Mouse (Mus musculus) limb, embryonic 10.5 days (tissue): ENCODE data around the gene Sntb2. TPM values are rescaled to one million over a fixed set of nuclear protein-coding genes. Genes with fewer than 3 reads are reported as not detected.
"Not testable (repeated sequence)": the region's sequence is repeated elsewhere in the genome, so short reads cannot be mapped to it uniquely, and the experiment has no call there.

Source experiments
- DNase-seq: peaks from one replicate; pipeline ENCODE4 v3.0.0-alpha.2; 2017; ENCODE audit warnings: low spot score
- H3K27ac ChIP-seq: fragments of 300-500 bp; sonication (generic); 2 replicates; pipeline ENCODE4 v1.5.1; 2016; ENCODE audit warnings: mild to moderate bottlenecking
- H3K27me3 ChIP-seq: fragments of 300-500 bp; sonication (generic); 2 replicates; pipeline ENCODE4 v1.6.1; 2016; ENCODE audit warnings: low read depth, mild to moderate bottlenecking; ENCODE audit not compliant: poor library complexity, severe bottlenecking
- H3K36me3 ChIP-seq: fragments of 300-500 bp; sonication (generic); 2 replicates; pipeline ENCODE4 v1.6.1; 2016; ENCODE audit warnings: mild to moderate bottlenecking, moderate library complexity
- H3K4me1 ChIP-seq: fragments of 300-500 bp; sonication (generic); 2 replicates; pipeline ENCODE4 v1.6.1; 2016
- H3K4me3 ChIP-seq: fragments of 300-500 bp; sonication (generic); 2 replicates; pipeline ENCODE4 v1.5.1; 2016; ENCODE audit warnings: mild to moderate bottlenecking, moderate library complexity
- H3K9me3 ChIP-seq: fragments of 300-500 bp; sonication (generic); replicated peaks from 2 replicates; pipeline ENCODE4 v1.6.1; 2016; ENCODE audit warnings: mild to moderate bottlenecking
- WGBS: fragments of 180-500 bp; shearing (Covaris S2); methylation state at CpG from one replicate; pipeline ENCODE4 v1.1.7; 2016; 5-methylcytosine and 5-hydroxymethylcytosine counted together
- polyA plus RNA-seq: library from polyadenylated mRNA; unstranded; fragments of >200 nt; fragmentation: Nextera tagmentation; extraction: Ambion mirVana; gene quantifications from 2 replicates; pipeline ENCODE4 v1.2.1, GENCODE M21; 2016

Gene Sntb2
- polyA plus RNA-seq, 1 experiment from 2014 or later, result 15.9 TPM

GRCm38 (mm10) chr8:106919721-106920394 lies 15.7 kb upstream of the Sntb2 start:
- Histone ChIP-seq H3K9me3 (no peaks in the 10 kb centered on the region), H3K27ac (no peak overlapping the region), H3K4me1 (no peaks in the 10 kb centered on the region), H3K4me3 (no peak overlapping the region), H3K27me3 (no peaks in the 10 kb centered on the region), H3K36me3 (peaks cover 91% of the 10 kb centered on the region)
- WGBS, result 92% methylated on average over 8 of the region's 8 CpGs
- no peak for DNase-seq

GRCm38 (mm10) chr8:106920395-106920741 lies 15.2 kb upstream of the Sntb2 start:
- DNase-seq, result no peak
- H3K4me3 ChIP-seq, result no peak overlapping the region
- 97% methylated on average over 5 of the region's 5 CpGs for WGBS
- H3K27ac ChIP-seq, result no peak overlapping the region
- no peaks in the 10 kb centered on the region for H3K9me3 ChIP-seq
- H3K36me3 ChIP-seq, result peaks cover 86% of the 10 kb centered on the region
- H3K27me3 ChIP-seq, result no peaks in the 10 kb centered on the region
- H3K4me1 ChIP-seq, result no peaks in the 10 kb centered on the region

- Histone ChIP-seq H3K4me3 (no peak overlapping the region), H3K4me1 (peaks cover 3% of the 10 kb centered on the region; the same call in 1 of the 2 replicates), H3K9me3 (no peaks in the 10 kb centered on the region), H3K36me3 (peaks cover 50% of the 10 kb centered on the region), H3K27me3 (no peaks in the 10 kb centered on the region), H3K27ac (no peak overlapping the region)
- WGBS, result 87% methylated on average over 4 of the region's 4 CpGs
- DNase-seq, result no peak
These were observed 11.5 kb upstream of the Sntb2 start for GRCm38 (mm10) chr8:106924057-106924456.

- Histone ChIP-seq H3K4me1 (peaks cover 12% of the 10 kb centered on the region), H3K9me3 (no peaks in the 10 kb centered on the region), H3K4me3 (no peak overlapping the region), H3K36me3 (peaks cover 42% of the 10 kb centered on the region), H3K27ac (no peak overlapping the region), H3K27me3 (no peaks in the 10 kb centered on the region)
- 85% methylated on average over 8 of the region's 8 CpGs for WGBS
- no peak for DNase-seq
These were observed 10.6 kb upstream of the Sntb2 start for GRCm38 (mm10) chr8:106924904-106925349.

- Histone ChIP-seq H3K27ac (no peak overlapping the region), H3K4me3 (no peak overlapping the region), H3K4me1 (peaks cover 15% of the 10 kb centered on the region), H3K27me3 (no peaks in the 10 kb centered on the region), H3K9me3 (no peaks in the 10 kb centered on the region), H3K36me3 (peaks cover 36% of the 10 kb centered on the region)
- no peak for DNase-seq
- 94% methylated on average over 4 of the region's 4 CpGs for WGBS
These were observed 10.1 kb upstream of the Sntb2 start for GRCm38 (mm10) chr8:106925446-106925845.

- 57% methylated on average over 4 of the region's 4 CpGs for WGBS
- peak; percentile 46 for DNase-seq
- H3K36me3 ChIP-seq, result peaks cover 19% of the 10 kb centered on the region
These were observed 8.3 kb upstream of the Sntb2 start for GRCm38 (mm10) chr8:106927247-106927646.

GRCm38 (mm10) chr8:106928182-106928581 lies 7.4 kb upstream of the Sntb2 start:
- peaks cover 36% of the 10 kb centered on the region for H3K4me1 ChIP-seq
- H3K9me3 ChIP-seq, H3K27ac ChIP-seq, DNase-seq, H3K36me3 ChIP-seq, H3K4me3 ChIP-seq, H3K27me3 ChIP-seq: not testable (repeated sequence)
- WGBS, result 97% methylated on average over 11 of the region's 11 CpGs

More at GRCm38 (mm10) chr8:106927247-106927646, 8.3 kb upstream of the Sntb2 start:
- Histone ChIP-seq H3K4me1 (peaks cover 29% of the 10 kb centered on the region), H3K4me3 (no peak overlapping the region), H3K9me3 (no peaks in the 10 kb centered on the region), H3K27ac (no peak overlapping the region), H3K27me3 (no peaks in the 10 kb centered on the region)

GRCm38 (mm10) chr8:106929155-106929913 lies 6.2 kb upstream of the Sntb2 start:
- Histone ChIP-seq H3K27ac (peak overlapping the region; percentile 66), H3K4me1 (peaks cover 37% of the 10 kb centered on the region), H3K36me3 (peaks cover 3% of the 10 kb centered on the region; the same call in 1 of the 2 replicates), H3K9me3 (no peaks in the 10 kb centered on the region), H3K4me3 (no peak overlapping the region), H3K27me3 (no peaks in the 10 kb centered on the region)
- DNase-seq, result no peak
- WGBS, result 29% methylated on average over 6 of the region's 6 CpGs

- WGBS, result 79% methylated on average over 5 of the region's 5 CpGs
- Histone ChIP-seq H3K27ac (peak overlapping the region; percentile 66), H3K36me3 (0 out of 2 replicates have a peak, but pooled peaks cover 2% of the 10 kb centered on the region), H3K27me3 (no peaks in the 10 kb centered on the region), H3K9me3 (no peaks in the 10 kb centered on the region), H3K4me1 (peaks cover 41% of the 10 kb centered on the region), H3K4me3 (no peak overlapping the region)
- no peak for DNase-seq
These were observed 5.6 kb upstream of the Sntb2 start for GRCm38 (mm10) chr8:106929921-106930320.

GRCm38 (mm10) chr8:106932376-106933065 lies 3.0 kb upstream of the Sntb2 start:
- WGBS, result 17% methylated on average over 22 of the region's 22 CpGs
- peak; percentile 69 for DNase-seq
- H3K4me3 ChIP-seq, result peak overlapping the region; percentile 40

GRCm38 (mm10) chr8:106933506-106934143 lies 1.9 kb upstream of the Sntb2 start:
- Histone ChIP-seq H3K4me3 (no peak overlapping the region), H3K9me3 (no peaks in the 10 kb centered on the region), H3K27ac (no peak overlapping the region), H3K36me3 (no peaks in the 10 kb centered on the region), H3K4me1 (peaks cover 67% of the 10 kb centered on the region), H3K27me3 (no peaks in the 10 kb centered on the region)
- DNase-seq, result no peak
- WGBS, result 76% methylated on average over 4 of the region's 4 CpGs

More at GRCm38 (mm10) chr8:106932376-106933065, 3.0 kb upstream of the Sntb2 start:
- H3K36me3 ChIP-seq, result no peaks in the 10 kb centered on the region
- no peaks in the 10 kb centered on the region for H3K27me3 ChIP-seq
- peaks cover 58% of the 10 kb centered on the region for H3K4me1 ChIP-seq
- no peaks in the 10 kb centered on the region for H3K9me3 ChIP-seq
- H3K27ac ChIP-seq, result peak overlapping the region; percentile 76

- H3K27me3 ChIP-seq, result no peaks in the 10 kb centered on the region
- no peaks in the 10 kb centered on the region for H3K9me3 ChIP-seq
- H3K27ac ChIP-seq, result no peak overlapping the region
- DNase-seq, result no peak
- peaks cover 2% of the 10 kb centered on the region; the same call in 1 of the 2 replicates for H3K36me3 ChIP-seq
- no peak overlapping the region for H3K4me3 ChIP-seq
- H3K4me1 ChIP-seq, result peaks cover 63% of the 10 kb centered on the region
- WGBS, result 77% methylated on average over 16 of the region's 16 CpGs
These were observed 1.1 kb upstream of the Sntb2 start for GRCm38 (mm10) chr8:106934226-106934977.
